Mouse (Mus musculus) erythroblast, embryonic 14.5 days (primary cell): ENCODE measurements around the gene Gm49661.

Experiments
- GATA1 ChIP-seq: IDR thresholded peaks from 2 replicates; pipeline ENCODE4 v1.6.1; 2012; ENCODE audit warnings: low read length, inconsistent platforms, mixed read lengths
- TAL1 ChIP-seq: IDR thresholded peaks from 3 replicates; pipeline ENCODE4 v1.6.1; 2012; ENCODE audit warnings: low read length, inconsistent platforms, mixed read lengths

DNA sequence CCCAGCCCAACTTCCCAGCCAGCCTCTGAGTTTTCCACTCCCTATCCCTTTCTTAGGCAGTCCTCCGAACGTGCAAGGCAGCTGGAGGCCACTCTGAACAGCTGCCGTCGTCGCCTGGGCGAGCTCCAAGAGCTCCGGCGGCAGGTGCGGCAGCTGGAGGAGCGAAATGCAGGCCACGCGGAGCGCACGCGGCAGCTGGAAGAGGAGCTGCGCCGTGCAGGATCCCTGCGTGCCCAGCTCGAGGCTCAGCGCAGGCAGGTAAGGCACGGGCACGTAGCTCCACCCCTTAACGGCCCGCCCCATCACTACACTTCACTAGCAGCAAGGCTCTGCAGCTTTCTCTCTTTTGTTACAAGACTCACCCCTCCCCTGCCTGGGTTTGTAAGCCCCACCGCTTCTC, 26.4 kb upstream of the Gm49661 start:
- TF ChIP-seq GATA1, result no peak
- no peak for TF ChIP-seq TAL1
